Mouse (Mus musculus) lung, embryonic 15.5 days (tissue): ENCODE results near the gene Ly6g5b. TPM values are rescaled to one million over a fixed set of nuclear protein-coding genes. Genes with fewer than 3 reads are reported as not detected.

Experiments
- ATAC-seq: fragments of 200-750 bp; cut with Nextera tagmentation; 2 replicates; pipeline ENCODE4 v1.8.0; 2017; ENCODE audit warnings: moderate number of reproducible peaks, borderline replicate concordance; ENCODE audit not compliant: low FRiP score, low TSS enrichment; ENCODE audit errors: extremely low read depth
- H3K27ac ChIP-seq: fragments of 300-500 bp; sonication (generic); 2 replicates; pipeline ENCODE4 v1.5.1; 2015; ENCODE audit warnings: moderate library complexity, mild to moderate bottlenecking, inconsistent platforms
- H3K27me3 ChIP-seq: fragments of 300-500 bp; sonication (generic); 2 replicates; pipeline ENCODE4 v1.6.1; 2015; ENCODE audit warnings: inconsistent platforms
- H3K36me3 ChIP-seq: fragments of 300-500 bp; sonication (generic); 2 replicates; pipeline ENCODE4 v1.6.1; 2015; ENCODE audit warnings: inconsistent platforms
- H3K4me1 ChIP-seq: fragments of 300-500 bp; sonication (generic); 2 replicates; pipeline ENCODE4 v1.6.1; 2015; ENCODE audit warnings: inconsistent platforms
- H3K4me2 ChIP-seq: fragments of 300-500 bp; sonication (generic); 2 replicates; pipeline ENCODE4 v1.6.1; 2015; ENCODE audit warnings: inconsistent platforms, mild to moderate bottlenecking, moderate library complexity
- H3K4me3 ChIP-seq: fragments of 300-500 bp; sonication (generic); 2 replicates; pipeline ENCODE4 v1.5.1; 2015; ENCODE audit warnings: mild to moderate bottlenecking, inconsistent platforms
- H3K9ac ChIP-seq: fragments of 300-500 bp; sonication (generic); 2 replicates; pipeline ENCODE4 v1.6.1; 2015; ENCODE audit warnings: inconsistent platforms
- H3K9me3 ChIP-seq: fragments of 300-500 bp; sonication (generic); 2 replicates; pipeline ENCODE4 v1.6.1; 2016; ENCODE audit warnings: inconsistent platforms
- WGBS: fragments of 180-500 bp; shearing (Covaris S2); methylation state at CpG from one replicate; pipeline ENCODE4 v1.1.7; 2015; 5-methylcytosine and 5-hydroxymethylcytosine counted together
- polyA plus RNA-seq: library from polyadenylated mRNA; unstranded; fragments of >200 nt; fragmentation: Nextera tagmentation; extraction: Ambion mirVana; gene quantifications from 2 replicates; pipeline ENCODE4 v1.2.1, GENCODE M21; 2015

The Ly6g5b gene
- polyA plus RNA-seq, 1 experiment from 2014 or later: 0.95 TPM

- Histone ChIP-seq H3K4me1 (no peaks in the 10 kb centered on the region), H3K9ac (no peak overlapping the region), H3K36me3 (no peaks in the 10 kb centered on the region), H3K4me3 (no peak overlapping the region), H3K27ac (no peak overlapping the region), H3K4me2 (no peak overlapping the region), H3K27me3 (no peaks in the 10 kb centered on the region), H3K9me3 (no peaks in the 10 kb centered on the region)
- ATAC-seq: no peak
- 54% methylated on average over 3 of the region's 3 CpGs for WGBS
These were observed 31.2 kb downstream of the Ly6g5b start for GRCm38 (mm10) chr17:35083929-35084497.

- H3K4me3 ChIP-seq: no peak overlapping the region
- ATAC-seq: no peak
- WGBS: 74% methylated on average over 16 of the region's 16 CpGs
These were observed 32.2 kb downstream of the Ly6g5b start for GRCm38 (mm10) chr17:35082841-35083576.

GRCm38 (mm10) chr17:35080710-35081109 lies 34.5 kb downstream of the Ly6g5b start:
- Histone ChIP-seq H3K4me2 (no peak overlapping the region), H3K4me1 (peaks cover 18% of the 10 kb centered on the region), H3K4me3 (no peak overlapping the region), H3K9me3 (no peaks in the 10 kb centered on the region), H3K9ac (no peak overlapping the region), H3K27me3 (peaks cover 5% of the 10 kb centered on the region; the same call in 1 of the 2 replicates), H3K36me3 (no peaks in the 10 kb centered on the region), H3K27ac (no peak overlapping the region)
- no peak for ATAC-seq
- 82% methylated on average over 4 of the region's 4 CpGs for WGBS

More at GRCm38 (mm10) chr17:35082841-35083576, 32.2 kb downstream of the Ly6g5b start:
- H3K27ac ChIP-seq: no peak overlapping the region
- peaks cover 4% of the 10 kb centered on the region; the same call in 1 of the 2 replicates for H3K27me3 ChIP-seq
- H3K4me2 ChIP-seq: no peak overlapping the region
- H3K9me3 ChIP-seq: no peaks in the 10 kb centered on the region
- no peaks in the 10 kb centered on the region for H3K36me3 ChIP-seq
- no peak overlapping the region for H3K9ac ChIP-seq
- H3K4me1 ChIP-seq: peaks cover 3% of the 10 kb centered on the region; the same call in 1 of the 2 replicates

DNA sequence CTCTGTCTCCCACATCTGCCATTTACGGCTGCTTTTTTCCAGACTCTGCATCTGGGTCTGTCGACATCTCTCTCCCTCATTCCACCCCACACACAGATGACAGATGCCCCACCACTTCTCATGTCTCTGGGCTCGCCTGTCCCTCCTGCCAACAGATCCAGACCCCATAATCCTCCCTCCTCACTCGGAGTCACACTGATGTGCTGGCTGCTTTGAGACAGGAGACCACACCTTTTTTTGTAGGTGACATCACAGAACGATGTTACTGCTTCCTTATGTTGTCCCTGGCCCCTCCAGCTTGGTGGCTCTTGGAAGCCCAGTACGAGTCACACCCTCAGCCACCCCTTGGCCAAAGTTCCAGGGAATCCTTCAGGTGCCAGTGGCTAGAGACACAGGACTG lies 35.0 kb downstream of the Ly6g5b start:
- H3K9ac ChIP-seq: no peak overlapping the region
- H3K27ac ChIP-seq: no peak overlapping the region
- no peaks in the 10 kb centered on the region for H3K36me3 ChIP-seq
- no peak for ATAC-seq
- H3K27me3 ChIP-seq: peaks cover 5% of the 10 kb centered on the region; the same call in 1 of the 2 replicates
- no peak overlapping the region for H3K4me3 ChIP-seq
- H3K4me1 ChIP-seq: peaks cover 18% of the 10 kb centered on the region
- H3K9me3 ChIP-seq: no peaks in the 10 kb centered on the region
- 49% methylated on average over 6 of the region's 6 CpGs for WGBS
- H3K4me2 ChIP-seq: no peak overlapping the region

GRCm38 (mm10) chr17:35079778-35080177 lies 35.5 kb downstream of the Ly6g5b start:
- Histone ChIP-seq H3K4me1 (peaks cover 18% of the 10 kb centered on the region), H3K36me3 (no peaks in the 10 kb centered on the region), H3K27ac (no peak overlapping the region), H3K4me3 (no peak overlapping the region), H3K4me2 (no peak overlapping the region), H3K9me3 (no peaks in the 10 kb centered on the region), H3K9ac (no peak overlapping the region), H3K27me3 (peaks cover 5% of the 10 kb centered on the region; the same call in 1 of the 2 replicates)
- WGBS: 37% methylated on average over 9 of the region's 9 CpGs
- ATAC-seq: peak; percentile 15; the same call in 1 of the 2 replicates

DNA sequence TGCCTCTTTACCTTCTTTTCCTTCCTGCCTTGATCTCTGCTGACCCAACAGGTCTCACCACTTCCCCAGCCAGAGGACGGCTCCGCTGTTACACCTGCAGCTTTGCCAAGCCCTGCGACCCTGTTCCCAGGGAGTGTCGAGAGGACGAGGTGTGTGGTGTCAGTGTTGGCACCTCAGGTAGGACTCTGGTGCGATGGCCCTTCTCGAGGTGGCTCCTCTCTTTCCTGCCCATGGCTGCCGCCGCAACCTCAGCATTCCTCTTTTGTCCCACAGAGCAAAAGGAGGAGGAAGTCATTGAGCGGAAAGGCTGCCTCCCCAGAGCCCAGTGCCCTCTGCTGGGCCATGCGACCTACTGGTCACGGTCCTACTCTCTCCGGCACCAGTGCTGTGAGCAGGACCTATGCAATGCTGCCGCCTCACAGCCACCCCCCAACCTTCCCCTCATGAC lies 37.4 kb downstream of the Ly6g5b start, which contains the start of gene Ly6g6d:
Ly6g6d (minus strand) TSS at position 280 of the 448 bp plus-strand sequence.
- H3K9ac ChIP-seq: peak within 1 kb of the TSS; percentile 25
- peaks cover 5% of the 10 kb centered on the region; the same call in 1 of the 2 replicates for H3K27me3 ChIP-seq
- no peaks in the 10 kb centered on the region for H3K9me3 ChIP-seq
- peaks cover 18% of the 10 kb centered on the region for H3K4me1 ChIP-seq
- peak; percentile 66 for ATAC-seq
- WGBS: 8% methylated on average over 14 of the region's 14 CpGs
- peak within 1 kb of the TSS; percentile 48 for H3K4me2 ChIP-seq
- no peaks in the 10 kb centered on the region for H3K36me3 ChIP-seq
- H3K27ac ChIP-seq: peak within 1 kb of the TSS; percentile 81
- peak within 1 kb of the TSS; percentile 31 for H3K4me3 ChIP-seq

DNA sequence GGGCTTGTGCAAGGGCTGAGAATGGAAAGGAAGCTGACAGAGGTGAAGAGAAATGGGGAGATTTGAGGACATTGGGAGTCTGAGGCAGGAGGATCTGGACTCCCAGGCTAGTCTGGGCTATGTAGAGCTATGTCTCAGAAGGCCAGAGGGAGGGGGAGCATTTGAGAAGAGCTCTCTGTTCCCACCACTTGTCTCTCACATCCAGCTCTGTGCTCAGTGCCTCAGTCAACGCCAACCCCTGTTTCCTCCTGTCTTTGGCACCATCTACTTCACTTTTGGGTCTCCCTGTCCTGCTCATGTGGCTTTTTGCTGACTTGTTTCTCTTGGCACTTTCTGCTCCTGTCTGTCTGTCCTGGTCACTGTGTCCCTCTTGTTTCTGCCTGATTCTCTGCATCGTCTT lies 37.9 kb downstream of the Ly6g5b start:
- no peaks in the 10 kb centered on the region for H3K36me3 ChIP-seq
- peaks cover 18% of the 10 kb centered on the region for H3K4me1 ChIP-seq
- peak overlapping the region; percentile 81 for H3K27ac ChIP-seq
- peak overlapping the region; percentile 31 for H3K4me3 ChIP-seq
- peak overlapping the region; percentile 25 for H3K9ac ChIP-seq
- H3K27me3 ChIP-seq: peaks cover 5% of the 10 kb centered on the region; the same call in 1 of the 2 replicates
- ATAC-seq: no peak
- 32% methylated on average over 2 of the region's 2 CpGs for WGBS
- no peaks in the 10 kb centered on the region for H3K9me3 ChIP-seq
- peak overlapping the region; percentile 48 for H3K4me2 ChIP-seq

DNA sequence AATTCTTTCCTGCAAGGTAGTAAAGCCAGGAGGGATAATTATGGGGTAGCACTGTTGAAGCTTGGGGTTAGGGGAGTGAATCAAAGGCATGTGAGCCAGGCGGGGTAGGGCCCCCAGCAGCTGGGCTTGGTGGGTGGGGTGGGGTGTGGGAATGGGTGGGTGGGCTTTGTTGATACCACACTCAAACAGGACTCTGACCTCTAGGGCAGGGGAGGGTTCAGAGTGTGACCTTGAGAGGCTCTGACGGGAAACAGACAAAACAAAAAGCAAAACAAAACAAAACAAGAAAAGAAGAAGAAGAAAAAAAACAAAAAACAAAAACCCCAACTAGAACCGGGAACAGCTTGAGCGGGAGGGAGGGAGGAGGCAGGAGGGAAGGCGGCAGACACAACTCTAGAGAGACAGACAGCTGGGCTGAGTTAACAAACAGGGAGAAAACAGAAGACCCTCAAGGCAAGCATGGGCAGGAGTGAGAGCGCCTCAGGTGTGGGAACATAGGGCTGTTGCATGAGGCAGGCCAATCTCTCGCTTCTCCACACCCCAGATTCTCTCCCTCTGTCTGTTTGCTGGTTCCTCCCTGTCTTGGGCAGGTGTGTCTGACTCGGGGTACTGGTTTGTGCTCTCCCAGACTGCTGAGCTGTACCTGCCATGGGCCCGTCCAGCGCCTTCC lies 38.6 kb downstream of the Ly6g5b start, which contains the start of gene Ly6g6e:
Ly6g6e (plus strand) TSS at position 396 of the 670 bp plus-strand sequence.
- H3K27ac ChIP-seq: peak within 1 kb of the TSS; percentile 81
- no peaks in the 10 kb centered on the region for H3K36me3 ChIP-seq
- WGBS: 37% methylated on average over 10 of the region's 10 CpGs
- H3K4me2 ChIP-seq: peak within 1 kb of the TSS; percentile 48
- no peak for ATAC-seq
- H3K27me3 ChIP-seq: peaks cover 5% of the 10 kb centered on the region; the same call in 1 of the 2 replicates
- peaks cover 19% of the 10 kb centered on the region for H3K4me1 ChIP-seq
- no peaks in the 10 kb centered on the region for H3K9me3 ChIP-seq
- peak within 1 kb of the TSS; percentile 25 for H3K9ac ChIP-seq
- peak within 1 kb of the TSS; percentile 31 for H3K4me3 ChIP-seq

DNA sequence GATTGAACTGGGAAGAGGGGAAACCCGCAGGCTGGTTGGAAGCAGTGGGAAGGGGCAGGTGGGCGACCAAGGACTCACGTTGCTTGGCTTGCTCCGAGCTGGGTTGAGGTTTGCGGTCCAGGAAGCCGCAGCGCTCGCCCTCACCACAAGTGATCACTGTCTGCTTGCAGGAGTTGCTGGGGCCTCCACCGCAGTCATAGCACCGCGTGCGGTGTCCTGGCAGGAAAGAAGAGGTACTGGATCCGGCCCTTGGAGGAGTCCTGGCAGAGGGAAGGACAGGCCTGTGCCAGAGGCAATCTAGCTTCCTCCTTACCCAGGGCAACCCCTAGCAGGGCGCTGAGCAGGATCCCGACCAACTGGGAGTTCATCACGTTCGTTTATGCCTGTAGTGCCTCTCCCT lies 41.1 kb downstream of the Ly6g5b start:
- H3K36me3 ChIP-seq: no peaks in the 10 kb centered on the region
- H3K9me3 ChIP-seq: no peaks in the 10 kb centered on the region
- peaks cover 23% of the 10 kb centered on the region for H3K4me1 ChIP-seq
- no peak overlapping the region for H3K4me3 ChIP-seq
- no peak overlapping the region for H3K4me2 ChIP-seq
- H3K27ac ChIP-seq: no peak overlapping the region
- H3K9ac ChIP-seq: no peak overlapping the region
- ATAC-seq: no peak
- peaks cover 5% of the 10 kb centered on the region; the same call in 1 of the 2 replicates for H3K27me3 ChIP-seq
- WGBS: 48% methylated on average over 17 of the region's 17 CpGs

DNA sequence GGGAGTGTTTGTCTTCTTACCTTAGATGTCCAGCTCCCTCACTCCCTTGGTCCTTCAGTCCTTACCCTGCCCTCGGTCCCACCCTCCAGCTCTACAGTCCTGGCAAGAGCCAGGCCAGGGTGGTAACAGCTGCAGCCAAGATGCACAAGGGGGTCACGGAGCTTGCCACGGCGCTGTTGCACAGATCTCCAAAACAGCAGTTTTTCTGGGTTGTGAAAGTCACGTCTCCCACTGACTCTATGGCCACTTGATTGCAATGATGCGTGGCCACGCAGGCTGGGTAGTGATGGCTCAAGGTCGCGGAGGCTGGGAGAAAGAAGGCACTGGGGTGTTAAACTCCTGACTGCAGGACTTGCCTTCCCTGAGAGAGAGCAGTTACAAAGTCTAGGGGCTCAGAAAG lies 43.8 kb downstream of the Ly6g5b start:
- no peaks in the 10 kb centered on the region for H3K36me3 ChIP-seq
- H3K4me2 ChIP-seq: no peak overlapping the region
- no peaks in the 10 kb centered on the region for H3K9me3 ChIP-seq
- peak overlapping the region; percentile 29 for H3K27ac ChIP-seq
- H3K4me1 ChIP-seq: peaks cover 8% of the 10 kb centered on the region
- H3K9ac ChIP-seq: no peak overlapping the region
- H3K4me3 ChIP-seq: no peak overlapping the region
- peaks cover 11% of the 10 kb centered on the region for H3K27me3 ChIP-seq
- ATAC-seq: no peak
- WGBS: 64% methylated on average over 9 of the region's 9 CpGs

DNA sequence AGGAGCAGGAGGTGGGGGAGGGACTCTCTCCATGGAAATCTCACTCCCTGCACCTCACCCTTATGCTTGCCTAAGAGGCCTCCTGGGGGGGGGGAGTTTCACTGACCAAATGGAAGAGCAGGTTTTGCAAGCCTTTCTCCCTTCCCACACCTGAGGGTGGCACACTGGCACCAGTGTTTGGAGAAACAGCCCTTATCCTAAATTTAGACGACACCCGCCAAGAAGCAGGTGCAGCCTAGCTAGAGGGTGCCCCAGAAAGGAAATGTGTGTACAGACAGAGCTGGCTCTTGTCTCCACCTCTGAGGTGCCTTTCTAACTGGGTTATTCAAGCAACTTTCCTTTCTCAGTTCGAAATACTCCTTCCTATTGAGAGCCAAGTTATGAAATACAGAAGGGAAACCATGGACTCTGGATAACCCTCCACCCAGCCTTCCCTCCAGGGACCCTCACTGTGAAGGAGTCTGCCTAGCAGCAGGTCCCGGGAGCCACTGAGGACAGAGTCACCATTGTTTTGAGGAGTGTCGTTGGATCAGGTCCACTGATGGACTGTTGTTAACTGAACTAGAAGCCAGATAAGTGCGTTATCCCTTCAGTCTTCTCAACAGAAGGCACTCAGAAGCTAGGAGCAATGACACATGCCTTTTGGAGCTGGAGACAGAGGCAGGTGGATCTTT lies 44.5 kb downstream of the Ly6g5b start:
- WGBS: 38% methylated on average over 6 of the region's 6 CpGs
- peak; percentile 57 for ATAC-seq
- peak overlapping the region; percentile 71 for H3K27ac ChIP-seq
- no peak overlapping the region for H3K9ac ChIP-seq
- no peak overlapping the region for H3K4me2 ChIP-seq
- H3K9me3 ChIP-seq: no peaks in the 10 kb centered on the region
- peaks cover 10% of the 10 kb centered on the region for H3K4me1 ChIP-seq
- no peaks in the 10 kb centered on the region for H3K36me3 ChIP-seq
- no peak overlapping the region for H3K4me3 ChIP-seq
- H3K27me3 ChIP-seq: peaks cover 13% of the 10 kb centered on the region
